Mouse (Mus musculus) kidney, postnatal 0 days (tissue): ENCODE data around the gene Pdhb. TPM values are rescaled to one million over a fixed set of nuclear protein-coding genes. Genes with fewer than 3 reads are reported as not detected.

ENCODE experiments used
- ATAC-seq: fragments of 200-750 bp; cut with Nextera tagmentation; replicated peaks from 2 replicates; pipeline ENCODE4 v1.8.0; 2017; ENCODE audit warnings: low read depth, moderate number of reproducible peaks, moderate TSS enrichment, moderate library complexity; ENCODE audit not compliant: low FRiP score
- DNase-seq: peaks from one replicate; pipeline ENCODE4 v3.0.0-alpha.2; 2016; ENCODE audit warnings: low spot score
- H3K27ac ChIP-seq: fragments of 300-500 bp; sonication (generic); 2 replicates; pipeline ENCODE4 v1.5.1; 2014; ENCODE audit warnings: mild to moderate bottlenecking
- H3K27me3 ChIP-seq: fragments of 300-500 bp; sonication (generic); 2 replicates; pipeline ENCODE4 v1.6.1; 2014; ENCODE audit warnings: low read length, mixed read lengths; ENCODE audit not compliant: insufficient read depth
- H3K36me3 ChIP-seq: fragments of 300-500 bp; sonication (generic); 2 replicates; pipeline ENCODE4 v1.6.1; 2014; ENCODE audit warnings: low read length, mixed read lengths; ENCODE audit not compliant: insufficient read depth
- H3K4me1 ChIP-seq: fragments of 300-500 bp; sonication (generic); replicated peaks from 2 replicates; pipeline ENCODE4 v1.6.1; 2014; ENCODE audit warnings: antibody characterized with exemption, low read length, mixed read lengths; ENCODE audit not compliant: insufficient read depth
- H3K4me2 ChIP-seq: fragments of 300-500 bp; sonication (generic); 2 replicates; pipeline ENCODE4 v1.6.1; 2014; ENCODE audit warnings: mild to moderate bottlenecking, low read length, moderate library complexity, mixed read lengths
- H3K4me3 ChIP-seq: fragments of 300-500 bp; sonication (generic); replicated peaks from 2 replicates; pipeline ENCODE4 v1.5.1; 2014; ENCODE audit warnings: low read depth, low read length
- H3K9ac ChIP-seq: fragments of 300-500 bp; sonication (generic); 2 replicates; pipeline ENCODE4 v1.6.1; 2014; ENCODE audit warnings: low read depth, low read length
- H3K9me3 ChIP-seq: fragments of 300-500 bp; sonication (generic); replicated peaks from 2 replicates; pipeline ENCODE4 v1.6.1; 2016; ENCODE audit warnings: low read length, inconsistent platforms, mixed read lengths
- CTCF ChIP-seq: IDR thresholded peaks from 2 replicates; pipeline ENCODE4 v1.5.1; 2016; ENCODE audit warnings: antibody characterized with exemption, low read depth, mild to moderate bottlenecking, moderate library complexity
- WGBS: fragments of 180-500 bp; shearing (Covaris S2); extraction: QIAGEN DNeasy Blood & Tissue Kit; methylation state at CpG from one replicate; pipeline ENCODE4 v1.1.7; 2014; 5-methylcytosine and 5-hydroxymethylcytosine counted together
- polyA plus RNA-seq: library from polyadenylated mRNA; unstranded; fragments of >200 nt; fragmentation: Nextera tagmentation; extraction: Ambion mirVana; gene quantifications from 2 replicates; pipeline ENCODE4 v1.2.1, GENCODE M21; 2015

Pdhb gene
- polyA plus RNA-seq, 1 experiment from 2014 or later: 318 TPM

- Histone ChIP-seq H3K9ac (no peak overlapping the region), H3K4me3 (no peak overlapping the region), H3K4me1 (peaks cover 9% of the 10 kb centered on the region; the same call in 1 of the 2 replicates), H3K27me3 (no peaks in the 10 kb centered on the region), H3K27ac (peak overlapping the region; percentile 83), H3K36me3 (peaks cover 13% of the 10 kb centered on the region; the same call in 1 of the 2 replicates), H3K4me2 (peak overlapping the region; percentile 30), H3K9me3 (no peaks in the 10 kb centered on the region)
- WGBS: 63% methylated on average over 7 of the region's 7 CpGs
- peak; percentile 31; the same call in 1 of the 2 replicates for TF ChIP-seq CTCF
- ATAC-seq (no peak), DNase-seq (no peak)
Observed at GRCm38 (mm10) chr14:8218238-8218637, 45.4 kb upstream of the Pdhb start.

GRCm38 (mm10) chr14:8216100-8216499 is 43.3 kb upstream of the Pdhb start:
- Histone ChIP-seq H3K27ac (peak overlapping the region; percentile 68), H3K9ac (peak overlapping the region; percentile 91; the same call in 1 of the 2 replicates), H3K36me3 (peaks cover 4% of the 10 kb centered on the region; the same call in 1 of the 2 replicates), H3K4me2 (peak overlapping the region; percentile 90), H3K9me3 (no peaks in the 10 kb centered on the region), H3K4me3 (peak overlapping the region; percentile 80; the same call in 1 of the 2 replicates), H3K27me3 (no peaks in the 10 kb centered on the region), H3K4me1 (peaks cover 9% of the 10 kb centered on the region; the same call in 1 of the 2 replicates)
- TF ChIP-seq CTCF: no peak
- DNase-seq: peak; percentile 33
- no peak for ATAC-seq
- 58% methylated on average over 5 of the region's 5 CpGs for WGBS

DNA sequence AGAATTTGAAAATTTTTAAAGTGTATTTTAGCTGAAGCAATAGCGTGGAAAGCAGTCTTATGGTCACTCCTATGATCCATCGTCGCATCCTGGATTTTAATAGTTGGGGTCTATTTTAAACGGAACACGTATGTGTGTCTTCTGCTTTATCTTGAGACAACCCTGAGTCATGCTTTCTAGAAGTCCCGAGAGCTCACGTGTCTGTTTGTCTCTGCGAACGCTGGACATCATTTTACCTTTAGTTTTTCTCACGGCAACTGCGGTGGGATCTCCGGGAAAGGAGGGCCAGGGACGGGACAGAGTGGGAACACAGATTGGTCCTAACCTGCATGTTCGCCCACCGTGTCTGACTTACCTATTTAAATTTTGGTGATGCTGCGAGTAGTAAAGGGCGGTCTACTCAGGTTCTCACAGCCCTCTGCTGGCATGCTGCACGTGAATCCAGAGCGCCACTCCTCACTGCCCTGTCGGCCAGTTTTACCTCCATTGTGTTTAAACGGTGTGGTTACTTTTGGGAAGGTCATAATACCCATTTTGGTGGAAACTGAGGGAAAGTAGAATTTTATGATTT is 42.5 kb upstream of the Pdhb start:
- 21% methylated on average over 21 of the region's 21 CpGs for WGBS
- Histone ChIP-seq H3K27ac (peak overlapping the region; percentile 68), H3K9ac (peak overlapping the region; percentile 91), H3K9me3 (no peaks in the 10 kb centered on the region), H3K36me3 (no peaks in the 10 kb centered on the region), H3K4me1 (peaks cover 9% of the 10 kb centered on the region; the same call in 1 of the 2 replicates), H3K4me3 (peak overlapping the region; percentile 80; the same call in 1 of the 2 replicates), H3K27me3 (no peaks in the 10 kb centered on the region), H3K4me2 (peak overlapping the region; percentile 90)
- no peak for TF ChIP-seq CTCF
- ATAC-seq (no peak), DNase-seq (peak; percentile 31)

GRCm38 (mm10) chr14:8214299-8215207 is 41.7 kb upstream of the Pdhb start:
- Histone ChIP-seq H3K36me3 (no peaks in the 10 kb centered on the region), H3K27me3 (no peaks in the 10 kb centered on the region), H3K4me2 (peak overlapping the region; percentile 90), H3K4me1 (peaks cover 9% of the 10 kb centered on the region; the same call in 1 of the 2 replicates), H3K4me3 (peak overlapping the region; percentile 80), H3K9ac (peak overlapping the region; percentile 91), H3K9me3 (no peaks in the 10 kb centered on the region), H3K27ac (peak overlapping the region; percentile 97)
- WGBS: 2% methylated on average over 57 of the region's 63 CpGs
- ATAC-seq (peak; percentile 77), DNase-seq (peak; percentile 62)
- no peak for TF ChIP-seq CTCF

- H3K9me3 ChIP-seq: no peaks in the 10 kb centered on the region
- ATAC-seq (peak; percentile 96), DNase-seq (peak; percentile 99)
- peaks cover 9% of the 10 kb centered on the region; the same call in 1 of the 2 replicates for H3K4me1 ChIP-seq
- peak within 1 kb of the TSS; percentile 90 for H3K4me2 ChIP-seq
- peak; percentile 71 for TF ChIP-seq CTCF
- no peaks in the 10 kb centered on the region for H3K36me3 ChIP-seq
- H3K9ac ChIP-seq: peak within 1 kb of the TSS; percentile 91
- peak within 1 kb of the TSS; percentile 80 for H3K4me3 ChIP-seq
- H3K27ac ChIP-seq: peak within 1 kb of the TSS; percentile 97
- H3K27me3 ChIP-seq: no peaks in the 10 kb centered on the region
- WGBS: under 1% methylated on average over 46 of the region's 49 CpGs
Observed at GRCm38 (mm10) chr14:8213803-8214224, 41.0 kb upstream of the Pdhb start, which contains the start of gene Kctd6. TSS of gene Kctd6 (plus strand) at chr14:8214140.

- DNase-seq: no peak
- WGBS: 83% methylated on average over 2 of the region's 2 CpGs
- ATAC-seq: no peak
- Histone ChIP-seq H3K27ac (no peak overlapping the region), H3K9me3 (no peaks in the 10 kb centered on the region), H3K9ac (no peak overlapping the region), H3K4me3 (no peak overlapping the region), H3K27me3 (no peaks in the 10 kb centered on the region), H3K4me2 (no peak overlapping the region), H3K4me1 (peaks cover 9% of the 10 kb centered on the region; the same call in 1 of the 2 replicates), H3K36me3 (no peaks in the 10 kb centered on the region)
- no peak for TF ChIP-seq CTCF
Observed at GRCm38 (mm10) chr14:8212996-8213395, 40.2 kb upstream of the Pdhb start.
